Mouse (Mus musculus): ENCODE data around the gene Haao. TPM values are rescaled to one million over a fixed set of nuclear protein-coding genes. Genes with fewer than 3 reads are reported as not detected.

The Haao gene
- polyA plus RNA-seq, 1 experiment, result not detected

DNA sequence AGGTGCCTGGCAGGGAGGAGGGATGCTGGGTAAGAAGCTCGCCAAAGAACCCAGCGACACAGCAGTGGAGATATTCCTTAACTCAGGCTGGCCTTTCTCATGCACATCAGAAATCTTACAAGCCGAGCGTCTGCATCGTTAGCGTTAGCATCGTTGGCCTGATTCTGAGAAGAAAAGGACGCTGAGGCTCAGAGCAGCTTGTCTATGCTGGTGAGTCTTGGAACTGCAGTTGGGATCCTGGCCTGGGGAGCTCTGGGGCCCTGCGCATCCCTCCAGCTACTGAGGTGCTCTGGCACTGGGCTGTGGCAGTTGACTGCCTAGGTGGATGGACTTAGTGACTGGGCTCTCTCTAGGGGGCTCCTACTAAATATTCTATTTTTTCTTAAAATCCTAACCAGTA lies 8.6 kb downstream of the Haao start:
- TF ChIP-seq MYOD1 (IDR thresholded peaks at IDR 0.05; ENCODE audit: control insufficient read depth, insufficient read length, low read depth), result no peak
- TF ChIP-seq FOSL1 (IDR thresholded peaks at IDR 0.05; ENCODE audit: insufficient read depth, low read length, poor library complexity, severe bottlenecking), result no peak
- TF ChIP-seq MYOG (IDR thresholded peaks at IDR 0.05; ENCODE audit: control insufficient read depth, extremely low read depth, insufficient read length), result no peak
- no peak for TF ChIP-seq MAX (IDR thresholded peaks at IDR 0.05)
- TF ChIP-seq CEBPB (IDR thresholded peaks at IDR 0.05; ENCODE audit: low read depth), result no peak
- no peak for TF ChIP-seq CTCF (IDR thresholded peaks at IDR 0.05; ENCODE audit: control insufficient read depth, insufficient read depth, insufficient read length)
- TF ChIP-seq USF1 (IDR thresholded peaks at IDR 0.05; ENCODE audit: low read depth), result no peak
- no peaks in the 10 kb centered on the region for H3K79me3 ChIP-seq (ENCODE audit: low read depth)
- peaks cover 26% of the 10 kb centered on the region for H3K27me3 ChIP-seq (ENCODE audit: control insufficient read depth, insufficient read depth, insufficient read length)
- H3K36me3 ChIP-seq (ENCODE audit: control insufficient read depth, insufficient read depth), result no peaks in the 10 kb centered on the region
- no peak overlapping the region for H3K4me3 ChIP-seq (ENCODE audit: insufficient read depth, poor library complexity, severe bottlenecking)
- no peaks in the 10 kb centered on the region for H3K79me2 ChIP-seq (ENCODE audit: control insufficient read depth, insufficient read depth)
- no peak overlapping the region for H3ac ChIP-seq (ENCODE audit: control insufficient read depth, insufficient read length, low read depth)

- H3ac ChIP-seq (ENCODE audit: control insufficient read depth, insufficient read length, low read depth), result no peak overlapping the region
Observed at GRCm38 (mm10) chr17:83837659-83838190, 10.0 kb downstream of the Haao start.

GRCm38 (mm10) chr17:83836048-83836447 lies 11.7 kb downstream of the Haao start:
- TF ChIP-seq FOSL1 (IDR thresholded peaks at IDR 0.05; ENCODE audit: insufficient read depth, low read length, poor library complexity, severe bottlenecking), result no peak
- no peak for TF ChIP-seq MYOD1 (IDR thresholded peaks at IDR 0.05; ENCODE audit: control insufficient read depth, insufficient read length, low read depth)
- no peak for TF ChIP-seq USF1 (IDR thresholded peaks at IDR 0.05; ENCODE audit: low read depth)
- TF ChIP-seq MYOG (IDR thresholded peaks at IDR 0.05; ENCODE audit: control insufficient read depth, extremely low read depth, insufficient read length), result no peak
- H3K4me3 ChIP-seq (ENCODE audit: insufficient read depth, poor library complexity, severe bottlenecking), result no peak overlapping the region

More at GRCm38 (mm10) chr17:83837659-83838190, 10.0 kb downstream of the Haao start:
- H3K36me3 ChIP-seq (ENCODE audit: control insufficient read depth, insufficient read depth), result no peaks in the 10 kb centered on the region
- TF ChIP-seq USF1 (IDR thresholded peaks at IDR 0.05; ENCODE audit: low read depth) (no peak), MYOD1 (IDR thresholded peaks at IDR 0.05; ENCODE audit: control insufficient read depth, insufficient read length, low read depth) (no peak), CTCF (IDR thresholded peaks at IDR 0.05; ENCODE audit: control insufficient read depth, insufficient read depth, insufficient read length) (no peak), MAX (IDR thresholded peaks at IDR 0.05) (no peak), CEBPB (IDR thresholded peaks at IDR 0.05; ENCODE audit: low read depth) (no peak), FOSL1 (IDR thresholded peaks at IDR 0.05; ENCODE audit: insufficient read depth, low read length, poor library complexity, severe bottlenecking) (no peak), MYOG (IDR thresholded peaks at IDR 0.05; ENCODE audit: control insufficient read depth, extremely low read depth, insufficient read length) (no peak)
- H3K4me3 ChIP-seq (ENCODE audit: insufficient read depth, poor library complexity, severe bottlenecking), result no peak overlapping the region
- H3K27me3 ChIP-seq (ENCODE audit: control insufficient read depth, insufficient read depth, insufficient read length), result peaks cover 26% of the 10 kb centered on the region
- H3K79me3 ChIP-seq (ENCODE audit: low read depth), result no peaks in the 10 kb centered on the region
- H3K79me2 ChIP-seq (ENCODE audit: control insufficient read depth, insufficient read depth), result no peaks in the 10 kb centered on the region

GRCm38 (mm10) chr17:83834120-83834519 lies 13.6 kb downstream of the Haao start:
- Histone ChIP-seq H3K36me3 (ENCODE audit: control insufficient read depth, insufficient read depth) (no peaks in the 10 kb centered on the region), H3K79me2 (ENCODE audit: control insufficient read depth, insufficient read depth) (no peaks in the 10 kb centered on the region), H3ac (ENCODE audit: control insufficient read depth, insufficient read length, low read depth) (no peak overlapping the region), H3K27me3 (ENCODE audit: control insufficient read depth, insufficient read depth, insufficient read length) (peaks cover 17% of the 10 kb centered on the region), H3K4me3 (ENCODE audit: insufficient read depth, poor library complexity, severe bottlenecking) (no peak overlapping the region), H3K79me3 (ENCODE audit: low read depth) (no peaks in the 10 kb centered on the region)
- TF ChIP-seq MAX (IDR thresholded peaks at IDR 0.05), result no peak
- peak; percentile 69 for TF ChIP-seq USF1 (IDR thresholded peaks at IDR 0.05; ENCODE audit: low read depth)

More at GRCm38 (mm10) chr17:83836048-83836447, 11.7 kb downstream of the Haao start:
- Histone ChIP-seq H3K79me3 (ENCODE audit: low read depth) (no peaks in the 10 kb centered on the region), H3ac (ENCODE audit: control insufficient read depth, insufficient read length, low read depth) (no peak overlapping the region), H3K36me3 (ENCODE audit: control insufficient read depth, insufficient read depth) (no peaks in the 10 kb centered on the region), H3K27me3 (ENCODE audit: control insufficient read depth, insufficient read depth, insufficient read length) (peaks cover 25% of the 10 kb centered on the region), H3K79me2 (ENCODE audit: control insufficient read depth, insufficient read depth) (no peaks in the 10 kb centered on the region)

DNA sequence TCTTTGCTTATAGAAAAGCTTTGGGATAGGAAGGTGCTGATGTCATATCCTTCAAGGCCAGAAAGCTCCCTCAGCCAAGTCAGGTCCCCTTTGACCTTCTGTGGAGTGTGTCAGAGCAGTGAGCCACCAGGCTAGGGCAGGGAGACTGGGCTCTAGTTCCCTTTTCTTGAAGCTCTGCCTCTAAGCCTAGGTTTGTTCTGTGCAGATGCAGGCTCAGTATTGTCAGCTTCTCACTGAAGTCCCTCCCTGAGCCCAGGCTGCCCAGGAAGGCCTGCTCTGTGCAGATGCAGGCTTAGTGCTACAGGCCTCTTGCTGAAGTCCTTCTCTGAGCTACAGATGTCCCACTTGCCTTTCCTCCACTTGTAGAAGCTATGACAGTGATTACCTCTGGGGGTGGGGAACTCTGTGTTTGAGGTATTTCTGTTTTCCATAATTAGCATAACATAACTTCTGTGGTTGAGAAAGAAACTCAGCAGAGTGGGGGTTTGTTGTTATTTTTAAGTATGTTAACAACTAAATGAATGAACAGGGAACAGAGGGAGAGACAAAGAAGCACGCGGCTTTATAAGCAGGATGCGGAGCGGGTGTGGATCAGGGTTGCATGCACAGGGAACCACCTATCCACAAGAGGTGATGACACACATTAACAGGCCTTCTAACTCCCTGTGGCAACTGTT lies 17.0 kb downstream of the Haao start:
- H3ac ChIP-seq (ENCODE audit: control insufficient read depth, insufficient read length, low read depth), result no peak overlapping the region
- H3K27me3 ChIP-seq (ENCODE audit: control insufficient read depth, insufficient read depth, insufficient read length), result peaks cover 3% of the 10 kb centered on the region
- no peak overlapping the region for H3K4me3 ChIP-seq (ENCODE audit: insufficient read depth, poor library complexity, severe bottlenecking)
- no peaks in the 10 kb centered on the region for H3K79me2 ChIP-seq (ENCODE audit: control insufficient read depth, insufficient read depth)
- TF ChIP-seq MYOD1 (IDR thresholded peaks at IDR 0.05; ENCODE audit: control insufficient read depth, insufficient read length, low read depth) (no peak), CTCF (IDR thresholded peaks at IDR 0.05; ENCODE audit: control insufficient read depth, insufficient read depth, insufficient read length) (no peak), MAX (IDR thresholded peaks at IDR 0.05) (no peak), FOSL1 (IDR thresholded peaks at IDR 0.05; ENCODE audit: insufficient read depth, low read length, poor library complexity, severe bottlenecking) (no peak), USF1 (IDR thresholded peaks at IDR 0.05; ENCODE audit: low read depth) (no peak), MYOG (IDR thresholded peaks at IDR 0.05; ENCODE audit: control insufficient read depth, extremely low read depth, insufficient read length) (no peak), CEBPB (IDR thresholded peaks at IDR 0.05; ENCODE audit: low read depth) (no peak)
- H3K79me3 ChIP-seq (ENCODE audit: low read depth), result no peaks in the 10 kb centered on the region
- H3K36me3 ChIP-seq (ENCODE audit: control insufficient read depth, insufficient read depth), result no peaks in the 10 kb centered on the region

GRCm38 (mm10) chr17:83829356-83829755 lies 18.4 kb downstream of the Haao start:
- Histone ChIP-seq H3K27me3 (ENCODE audit: control insufficient read depth, insufficient read depth, insufficient read length) (peaks cover 3% of the 10 kb centered on the region), H3ac (ENCODE audit: control insufficient read depth, insufficient read length, low read depth) (no peak overlapping the region), H3K79me2 (ENCODE audit: control insufficient read depth, insufficient read depth) (no peaks in the 10 kb centered on the region), H3K4me3 (ENCODE audit: insufficient read depth, poor library complexity, severe bottlenecking) (no peak overlapping the region), H3K79me3 (ENCODE audit: low read depth) (no peaks in the 10 kb centered on the region), H3K36me3 (ENCODE audit: control insufficient read depth, insufficient read depth) (no peaks in the 10 kb centered on the region)
- TF ChIP-seq CTCF (IDR thresholded peaks at IDR 0.05; ENCODE audit: control insufficient read depth, insufficient read depth, insufficient read length), result no peak
